Mouse (Mus musculus) bone marrow, adult 2 months (tissue): ENCODE data around the gene A430033K04Rik. TPM values are rescaled to one million over a fixed set of nuclear protein-coding genes. Genes with fewer than 3 reads are reported as not detected.

Source experiments
- H3K27ac ChIP-seq: fragments of 200-500 bp; 2 replicates; pipeline ENCODE4 v1.5.1; 2012; ENCODE audit warnings: low read depth, mild to moderate bottlenecking, control low read depth, inconsistent platforms, low read length; ENCODE audit not compliant: control insufficient read depth, poor library complexity, insufficient read depth
- H3K4me1 ChIP-seq: fragments of 200-500 bp; 2 replicates; pipeline ENCODE4 v1.6.1; 2011; ENCODE audit warnings: low read length; ENCODE audit not compliant: control insufficient read depth, insufficient read depth
- H3K4me3 ChIP-seq: fragments of 200-500 bp; replicated peaks from 2 replicates; pipeline ENCODE3; 2011; ENCODE audit warnings: mild to moderate bottlenecking, low read depth, low read length, control low read depth; ENCODE audit not compliant: control insufficient read depth
- CTCF ChIP-seq: fragments of 200-500 bp; IDR thresholded peaks from 2 replicates; pipeline ENCODE4 v1.5.1; 2011; ENCODE audit warnings: low read length, control low read depth; ENCODE audit not compliant: control insufficient read depth, insufficient read depth
- POLR2A ChIP-seq: fragments of 200-500 bp; IDR thresholded peaks from 2 replicates; pipeline ENCODE4 v1.6.1; 2011; ENCODE audit warnings: low read depth, mild to moderate bottlenecking, control low read depth, low read length, borderline replicate concordance; ENCODE audit not compliant: control insufficient read depth
- WGBS: fragments of 180-500 bp; shearing (Covaris S2); methylation state at CpG from one replicate; pipeline ENCODE4 v1.1.7; 2018; 5-methylcytosine and 5-hydroxymethylcytosine counted together
- polyA plus RNA-seq: library from polyadenylated mRNA; stranded (reverse); fragments of >200 nt; gene quantifications from 2 replicates; pipeline ENCODE4 v1.2.4, GENCODE M21; 2011; ENCODE audit warnings: low replicate concordance; ENCODE audit not compliant: missing spikeins, insufficient read depth, insufficient read length

Gene A430033K04Rik
- polyA plus RNA-seq, 1 experiment, result 2.6 TPM

GRCm38 (mm10) chr5:138641081-138641480, 18.4 kb downstream of the A430033K04Rik start:
- 90% methylated on average over 3 of the region's 3 CpGs for WGBS
- Histone ChIP-seq H3K27ac (no peak overlapping the region), H3K4me3 (no peak overlapping the region), H3K4me1 (no peaks in the 10 kb centered on the region)
- no peak for TF ChIP-seq POLR2A
- no peak for TF ChIP-seq CTCF

GRCm38 (mm10) chr5:138641761-138642160, 19.1 kb downstream of the A430033K04Rik start:
- no peak overlapping the region for H3K27ac ChIP-seq
- 86% methylated on average over 3 of the region's 3 CpGs for WGBS
- TF ChIP-seq CTCF (no peak), POLR2A (no peak)
- H3K4me3 ChIP-seq, result no peak overlapping the region
- no peaks in the 10 kb centered on the region for H3K4me1 ChIP-seq

GRCm38 (mm10) chr5:138652911-138653310, 30.3 kb downstream of the A430033K04Rik start:
- TF ChIP-seq POLR2A, result no peak
- TF ChIP-seq CTCF, result no peak
- WGBS, result 71% methylated on average over 1 of the region's 1 CpGs
- Histone ChIP-seq H3K4me3 (no peak overlapping the region), H3K4me1 (no peaks in the 10 kb centered on the region), H3K27ac (no peak overlapping the region)

- H3K4me1 ChIP-seq, result no peaks in the 10 kb centered on the region
- H3K4me3 ChIP-seq, result no peak overlapping the region
- WGBS, result 12% methylated on average over 2 of the region's 2 CpGs
- no peak overlapping the region for H3K27ac ChIP-seq
- TF ChIP-seq CTCF (peak; percentile 45; the same call in 1 of the 2 replicates), POLR2A (no peak)
Observed at GRCm38 (mm10) chr5:138656477-138657156, 34.0 kb downstream of the A430033K04Rik start.

- H3K27ac ChIP-seq, result no peak overlapping the region
- TF ChIP-seq CTCF (no peak), POLR2A (no peak)
- H3K4me1 ChIP-seq, result no peaks in the 10 kb centered on the region
- H3K4me3 ChIP-seq, result no peak overlapping the region
- WGBS, result 74% methylated on average over 3 of the region's 3 CpGs
Observed at GRCm38 (mm10) chr5:138657407-138657806, 34.7 kb downstream of the A430033K04Rik start.

GRCm38 (mm10) chr5:138657854-138658253, 35.2 kb downstream of the A430033K04Rik start:
- Histone ChIP-seq H3K27ac (no peak overlapping the region), H3K4me1 (no peaks in the 10 kb centered on the region), H3K4me3 (no peak overlapping the region)
- TF ChIP-seq POLR2A, result no peak
- peak; percentile 24 for TF ChIP-seq CTCF
- 26% methylated on average over 6 of the region's 6 CpGs for WGBS

- Histone ChIP-seq H3K4me1 (no peaks in the 10 kb centered on the region), H3K27ac (no peak overlapping the region), H3K4me3 (no peak overlapping the region)
- WGBS, result 8% methylated on average over 5 of the region's 5 CpGs
- TF ChIP-seq POLR2A, result no peak
- TF ChIP-seq CTCF, result peak; percentile 81
Observed at GRCm38 (mm10) chr5:138658922-138659321, 36.3 kb downstream of the A430033K04Rik start.

- WGBS, result 15% methylated on average over 8 of the region's 8 CpGs
- Histone ChIP-seq H3K4me3 (peak overlapping the region; percentile 27), H3K27ac (peak overlapping the region; percentile 70), H3K4me1 (no peaks in the 10 kb centered on the region; the same call in 1 of the 2 replicates)
- TF ChIP-seq POLR2A (no peak), CTCF (no peak)
Observed at GRCm38 (mm10) chr5:138683023-138683766, 60.5 kb downstream of the A430033K04Rik start.
